Mouse (Mus musculus): ENCODE measurements at regions not wholly inside any gene's neighbourhood (a gene's known extent, or its start where the extent isn't known, plus 50 kb on each side); places are given as distances from the start of the nearest gene placed in this dataset.

DNA sequence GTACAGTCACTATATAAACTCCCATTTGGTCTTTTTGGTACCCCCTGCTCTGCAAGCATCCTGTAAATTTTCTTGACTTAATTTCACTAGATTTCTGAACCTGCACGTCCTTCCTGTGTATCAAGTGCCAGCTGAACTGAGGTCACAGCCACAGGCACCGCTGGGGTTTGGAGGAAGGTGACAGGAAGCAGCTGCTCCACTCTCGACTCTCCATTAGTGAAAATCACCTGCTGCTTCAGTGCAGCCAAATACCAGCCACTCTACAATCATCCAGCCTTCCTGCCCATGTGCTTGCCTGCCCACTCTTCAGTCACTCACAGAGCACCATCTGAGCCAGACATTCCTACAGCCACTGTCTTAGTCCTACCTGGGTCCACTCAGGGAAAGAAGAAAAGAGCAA lies 364.3 kb upstream of the 2610301B20Rik start:
- Histone ChIP-seq H3K36me3 (no peaks in the 10 kb centered on the region), H3K4me2 (replicated peaks) (no peak overlapping the region), H3K27ac (replicated peaks) (no peak overlapping the region), H3K9ac (replicated peaks) (no peak overlapping the region), H3K27me3 (no peaks in the 10 kb centered on the region), H3K4me3 (no peak overlapping the region), H3K4me1 (no peaks in the 10 kb centered on the region), H3K9me3 (no peaks in the 10 kb centered on the region)
- no peak for ATAC-seq (replicated peaks)
- 74% methylated on average over 3 of the region's 3 CpGs for WGBS

DNA sequence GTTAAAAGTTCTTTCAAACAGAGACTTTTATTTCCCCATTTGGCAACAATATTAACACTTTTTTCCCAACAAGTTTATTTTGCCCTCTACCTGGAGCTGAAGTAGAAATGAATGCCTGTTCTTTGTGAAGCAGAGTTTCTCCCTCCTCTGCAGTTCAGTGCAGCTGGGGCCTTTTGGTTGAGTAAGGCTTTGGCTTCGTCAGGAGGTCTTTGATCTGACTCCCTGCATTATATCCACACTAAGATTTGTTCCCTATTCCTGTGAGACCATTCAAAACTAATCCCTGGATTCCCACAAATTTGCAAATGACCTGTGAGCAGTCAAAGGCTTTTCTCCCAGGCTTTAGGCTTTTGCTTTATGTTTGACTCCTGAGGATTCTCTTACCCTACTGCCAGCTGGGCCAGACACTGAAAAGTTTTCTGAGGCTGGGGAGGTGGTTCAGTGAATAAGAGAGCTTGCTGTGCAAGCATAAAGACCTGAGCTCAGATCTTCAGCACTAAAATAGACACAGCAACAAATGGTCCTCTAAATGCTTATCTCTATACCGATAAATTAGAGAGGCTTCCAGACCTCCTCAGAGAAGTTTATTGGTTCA lies 323.5 kb upstream of the 2610301B20Rik start:
- no peaks in the 10 kb centered on the region for H3K9me3 ChIP-seq
- ATAC-seq (replicated peaks): 0 out of 2 replicates have a peak, but pooled peaks have one; percentile 35
- no peaks in the 10 kb centered on the region for H3K27me3 ChIP-seq
- no peaks in the 10 kb centered on the region for H3K4me1 ChIP-seq
- no peak overlapping the region for H3K4me2 ChIP-seq (replicated peaks)
- no peak overlapping the region for H3K9ac ChIP-seq (replicated peaks)
- no peak overlapping the region for H3K4me3 ChIP-seq
- no peaks in the 10 kb centered on the region for H3K36me3 ChIP-seq
- WGBS: 15% methylated on average over 2 of the region's 2 CpGs
- H3K27ac ChIP-seq (replicated peaks): no peak overlapping the region

DNA sequence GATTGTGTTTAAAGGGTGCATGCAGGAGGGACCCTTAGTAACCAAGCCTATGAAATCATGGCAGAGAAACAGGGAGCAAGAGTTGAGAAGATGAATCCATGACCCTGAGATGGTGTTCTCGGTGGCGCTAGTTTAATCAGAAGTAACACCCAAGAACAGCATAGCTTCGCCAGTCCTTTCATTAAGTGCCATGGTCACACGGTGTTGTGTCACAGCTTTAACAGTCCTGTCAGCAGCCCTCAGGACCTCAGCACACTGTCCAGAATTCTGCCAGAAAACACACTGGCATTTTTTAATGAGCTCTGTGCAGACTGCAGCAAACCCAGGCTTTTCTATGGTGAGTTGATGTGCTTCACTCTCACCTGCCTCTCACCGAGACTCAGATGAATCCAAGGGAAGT lies 320.6 kb upstream of the 2610301B20Rik start:
- 88% methylated on average over 5 of the region's 5 CpGs for WGBS
- Histone ChIP-seq H3K4me1 (no peaks in the 10 kb centered on the region), H3K27ac (replicated peaks) (no peak overlapping the region), H3K4me2 (replicated peaks) (no peak overlapping the region), H3K9ac (replicated peaks) (no peak overlapping the region), H3K9me3 (no peaks in the 10 kb centered on the region), H3K36me3 (no peaks in the 10 kb centered on the region), H3K4me3 (no peak overlapping the region), H3K27me3 (no peaks in the 10 kb centered on the region)
- no peak for ATAC-seq (replicated peaks)

DNA sequence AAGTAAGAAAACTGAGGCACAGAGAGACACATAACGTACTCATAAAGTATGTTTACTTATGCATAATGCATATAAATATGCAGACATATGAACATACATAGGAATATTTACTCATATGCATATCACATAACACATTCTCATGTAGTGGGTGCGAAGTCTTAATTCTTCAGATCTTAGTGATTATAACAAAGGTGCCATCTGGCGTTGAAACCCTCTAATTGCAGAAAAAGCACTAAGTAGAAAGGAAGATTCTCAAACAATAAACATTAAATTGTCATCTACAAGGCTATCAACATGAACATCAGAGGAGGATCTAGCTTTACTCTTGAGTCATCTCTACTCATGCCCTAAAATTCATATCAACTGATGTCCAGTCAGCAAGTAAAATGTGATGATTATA lies 314.2 kb upstream of the 2610301B20Rik start:
- Histone ChIP-seq H3K27ac (replicated peaks) (no peak overlapping the region), H3K4me2 (replicated peaks) (no peak overlapping the region), H3K4me1 (no peaks in the 10 kb centered on the region), H3K9me3 (no peaks in the 10 kb centered on the region), H3K4me3 (no peak overlapping the region), H3K36me3 (no peaks in the 10 kb centered on the region), H3K27me3 (no peaks in the 10 kb centered on the region), H3K9ac (replicated peaks) (no peak overlapping the region)
- no peak for ATAC-seq (replicated peaks)
- WGBS: 77% methylated on average over 3 of the region's 3 CpGs

DNA sequence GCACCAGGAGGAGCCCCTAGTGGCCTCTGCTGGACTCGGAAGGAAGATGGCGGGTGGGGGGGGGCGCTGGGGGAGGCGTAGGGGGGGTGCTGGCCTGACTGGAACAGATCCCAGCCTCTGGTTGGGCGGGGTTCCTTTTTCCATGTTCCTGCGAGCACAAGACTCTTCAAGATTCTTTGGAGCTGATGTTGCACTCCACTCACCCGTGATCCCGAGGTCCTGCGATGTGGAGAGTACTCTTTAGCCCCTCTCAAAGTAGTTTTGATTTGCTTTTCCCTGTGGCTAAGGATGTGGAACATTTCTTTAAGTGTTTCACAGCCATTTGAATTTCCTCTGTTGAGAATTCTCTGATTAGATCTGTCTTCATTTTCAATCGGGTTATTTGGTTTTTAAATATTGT lies 269.8 kb upstream of the 2610301B20Rik start:
- Histone ChIP-seq H3K9me3 (no peaks in the 10 kb centered on the region), H3K9ac (replicated peaks) (no peak overlapping the region), H3K4me1 (no peaks in the 10 kb centered on the region), H3K4me2 (replicated peaks) (no peak overlapping the region), H3K36me3 (no peaks in the 10 kb centered on the region), H3K4me3 (no peak overlapping the region), H3K27me3 (no peaks in the 10 kb centered on the region), H3K27ac (replicated peaks) (no peak overlapping the region)
- no peak for ATAC-seq (replicated peaks)
- WGBS: 86% methylated on average over 10 of the region's 10 CpGs

DNA sequence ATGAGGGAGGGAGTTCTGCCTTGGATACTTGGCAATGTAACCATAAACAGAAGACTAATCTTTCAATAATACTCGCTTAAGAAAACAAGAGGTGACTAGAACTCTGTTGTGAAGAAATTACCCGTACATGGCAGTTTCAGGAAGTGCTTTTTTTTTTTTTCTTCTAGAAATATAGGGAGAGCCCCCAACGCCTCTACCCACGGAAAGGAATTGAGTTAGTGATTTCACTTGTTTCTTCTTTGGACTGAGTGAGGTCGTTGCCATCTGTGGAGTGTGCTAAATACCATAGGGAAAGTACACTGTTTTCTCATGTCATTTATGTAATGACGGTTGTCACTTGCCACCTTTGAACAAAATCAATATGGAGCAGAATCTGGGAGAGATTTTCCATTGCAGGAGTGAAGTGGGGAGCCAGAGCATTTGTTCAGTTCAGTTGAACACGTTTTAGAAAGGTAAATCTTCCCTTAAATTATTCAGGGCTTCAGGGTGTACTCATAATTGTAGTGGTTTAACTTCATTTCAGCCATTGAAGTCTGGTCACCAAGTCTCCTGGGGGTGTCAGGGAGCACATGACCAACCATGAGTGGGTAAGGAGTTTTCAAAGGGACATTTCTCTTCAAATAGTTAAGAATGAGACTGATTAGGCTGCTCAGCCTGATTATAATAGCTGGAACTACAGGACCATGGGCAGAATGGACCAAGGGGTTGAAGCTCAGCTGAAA lies 266.3 kb upstream of the 2610301B20Rik start:
- no peak overlapping the region for H3K4me3 ChIP-seq
- H3K9ac ChIP-seq (replicated peaks): no peak overlapping the region
- H3K27me3 ChIP-seq: no peaks in the 10 kb centered on the region
- no peak overlapping the region for H3K27ac ChIP-seq (replicated peaks)
- H3K9me3 ChIP-seq: no peaks in the 10 kb centered on the region
- WGBS: 83% methylated on average over 7 of the region's 7 CpGs
- no peak overlapping the region for H3K4me2 ChIP-seq (replicated peaks)
- H3K4me1 ChIP-seq: no peaks in the 10 kb centered on the region
- no peaks in the 10 kb centered on the region for H3K36me3 ChIP-seq
- no peak for ATAC-seq (replicated peaks)

DNA sequence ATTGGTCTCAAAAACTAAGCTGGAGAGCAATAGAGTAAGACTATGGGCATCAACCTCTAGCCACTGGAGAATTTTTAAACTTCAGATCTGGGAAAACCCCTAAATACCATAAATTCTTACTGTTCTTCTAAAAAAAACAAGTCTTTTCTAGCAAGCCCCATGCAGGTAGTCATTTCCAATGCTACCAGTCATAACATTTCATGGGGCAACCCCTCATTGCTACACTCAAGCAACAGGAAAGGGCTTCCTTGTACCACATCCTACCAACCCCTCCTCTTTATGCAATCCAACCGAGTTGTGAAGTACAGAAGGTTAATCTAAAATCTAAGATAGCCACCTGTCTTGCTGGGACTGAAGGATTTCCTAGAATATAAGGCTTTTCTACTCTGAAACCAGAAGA lies 263.5 kb upstream of the 2610301B20Rik start:
- Histone ChIP-seq H3K27me3 (no peaks in the 10 kb centered on the region), H3K4me1 (no peaks in the 10 kb centered on the region), H3K9ac (replicated peaks) (no peak overlapping the region), H3K36me3 (no peaks in the 10 kb centered on the region), H3K4me2 (replicated peaks) (no peak overlapping the region), H3K9me3 (no peaks in the 10 kb centered on the region), H3K4me3 (no peak overlapping the region), H3K27ac (replicated peaks) (no peak overlapping the region)
- ATAC-seq (replicated peaks): no peak
- WGBS: 64% methylated on average over 1 of the region's 1 CpGs
